Mouse (Mus musculus) bone marrow macrophage, adult 2 months (primary cell): ENCODE data around the gene Rnase12.

ENCODE experiments used
- CTCF ChIP-seq: IDR thresholded peaks from 2 replicates; pipeline ENCODE4 v1.5.1; 2012; ENCODE audit warnings: low read depth, mild to moderate bottlenecking, low read length, moderate library complexity
- POLR2A ChIP-seq: IDR thresholded peaks from 2 replicates; pipeline ENCODE4 v1.6.1; 2012; ENCODE audit warnings: mild to moderate bottlenecking, low read depth, low read length, borderline replicate concordance

- TF ChIP-seq CTCF (no peak), POLR2A (no peak)
Observed at GRCm38 (mm10) chr14:51081035-51081434, 23.6 kb upstream of the Rnase12 start.
